Mouse (Mus musculus) C2C12 (cell line): ENCODE measurements around the gene Pde10a.

Source experiments
- MAX ChIP-seq: IDR thresholded peaks from one replicate; pipeline ENCODE4 v1.6.1; 2011; ENCODE audit warnings: mild to moderate bottlenecking, control low read depth
- MYOG ChIP-seq: IDR thresholded peaks from one replicate; pipeline ENCODE4 v1.6.1; 2011; ENCODE audit not compliant: control insufficient read depth, insufficient read length; ENCODE audit errors: extremely low read depth

- TF ChIP-seq MAX (no peak), MYOG (no peak)
Observed at GRCm38 (mm10) chr17:8952951-8953350, 427.8 kb downstream of the Pde10a start.
